Mouse (Mus musculus) hindbrain, embryonic 11.5 days (tissue): ENCODE results near the gene Dync1li2. TPM values are rescaled to one million over a fixed set of nuclear protein-coding genes. Genes with fewer than 3 reads are reported as not detected.

Experiments
- ATAC-seq: fragments of 200-750 bp; cut with Nextera tagmentation; 2 replicates; pipeline ENCODE4 v1.8.0; 2017; ENCODE audit warnings: mild to moderate bottlenecking, moderate TSS enrichment, moderate library complexity; ENCODE audit not compliant: low FRiP score
- DNase-seq: peaks from one replicate; pipeline ENCODE4 v3.0.0-alpha.2; 2015; ENCODE audit warnings: low spot score
- H3K27ac ChIP-seq: fragments of 300-500 bp; sonication (generic); 2 replicates; pipeline ENCODE4 v1.5.1; 2014; ENCODE audit warnings: mild to moderate bottlenecking, low read depth, low read length
- H3K27me3 ChIP-seq: fragments of 300-500 bp; sonication (generic); 2 replicates; pipeline ENCODE4 v1.6.1; 2014; ENCODE audit warnings: mild to moderate bottlenecking, low read length, moderate library complexity, mixed read lengths; ENCODE audit not compliant: control insufficient read depth, insufficient read depth
- H3K36me3 ChIP-seq: fragments of 300-500 bp; sonication (generic); 2 replicates; pipeline ENCODE4 v1.6.1; 2014; ENCODE audit warnings: mild to moderate bottlenecking, low read length, moderate library complexity, mixed read lengths; ENCODE audit not compliant: control insufficient read depth, insufficient read depth
- H3K4me1 ChIP-seq: fragments of 300-500 bp; sonication (generic); replicated peaks from 2 replicates; pipeline ENCODE4 v1.6.1; 2014; ENCODE audit warnings: low read length, mixed read lengths; ENCODE audit not compliant: control insufficient read depth, insufficient read depth
- H3K4me2 ChIP-seq: fragments of 300-500 bp; sonication (generic); replicated peaks from 2 replicates; pipeline ENCODE4 v1.6.1; 2014; ENCODE audit warnings: mild to moderate bottlenecking, low read depth, low read length
- H3K4me3 ChIP-seq: fragments of 300-500 bp; sonication (generic); 2 replicates; pipeline ENCODE4 v1.5.1; 2014; ENCODE audit warnings: low read depth, low read length
- H3K9ac ChIP-seq: fragments of 300-500 bp; sonication (generic); 2 replicates; pipeline ENCODE4 v1.6.1; 2014; ENCODE audit warnings: low read depth, low read length
- H3K9me3 ChIP-seq: fragments of 300-500 bp; sonication (generic); 2 replicates; pipeline ENCODE4 v1.6.1; 2016; ENCODE audit warnings: low read length; ENCODE audit not compliant: control insufficient read depth
- WGBS: fragments of 180-500 bp; shearing (Covaris S2); extraction: QIAGEN DNeasy Blood & Tissue Kit; methylation state at CpG from one replicate; pipeline ENCODE4 v1.1.7; 2014; 5-methylcytosine and 5-hydroxymethylcytosine counted together
- polyA plus RNA-seq: library from polyadenylated mRNA; unstranded; fragments of >200 nt; fragmentation: Nextera tagmentation; extraction: Ambion mirVana; gene quantifications from 2 replicates; pipeline ENCODE4 v1.2.1, GENCODE M21; 2014

The Dync1li2 gene
- polyA plus RNA-seq, 1 experiment from 2014 or later, result 95.4 TPM

DNA sequence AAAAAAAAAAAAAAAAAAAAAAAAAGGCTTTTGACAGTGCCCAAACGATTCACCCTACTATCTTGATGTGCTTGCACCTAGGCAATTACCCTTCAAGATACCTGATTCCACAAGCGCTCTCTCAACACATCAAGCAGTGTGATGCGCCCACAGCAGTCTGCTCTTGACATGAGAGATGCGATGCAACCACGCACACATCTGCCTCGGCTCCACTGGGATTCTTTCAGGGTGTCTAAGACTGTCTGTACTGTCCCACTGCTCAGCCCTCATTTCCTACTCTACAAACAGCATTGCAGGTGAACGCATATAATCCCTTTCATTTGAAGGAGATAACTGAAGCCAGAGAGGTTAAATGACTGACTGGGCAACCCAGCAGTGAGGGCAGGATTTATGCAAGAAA lies 1.2 kb downstream of the Dync1li2 start:
- Histone ChIP-seq H3K27ac (no peak overlapping the region), H3K4me2 (peak overlapping the region; percentile 72), H3K27me3 (no peaks in the 10 kb centered on the region), H3K4me1 (no peaks in the 10 kb centered on the region), H3K9me3 (no peaks in the 10 kb centered on the region), H3K4me3 (peak overlapping the region; percentile 85), H3K36me3 (peaks cover 9% of the 10 kb centered on the region), H3K9ac (peak overlapping the region; percentile 95)
- DNase-seq (no peak), ATAC-seq (no peak)
- WGBS, result 68% methylated on average over 7 of the region's 7 CpGs

DNA sequence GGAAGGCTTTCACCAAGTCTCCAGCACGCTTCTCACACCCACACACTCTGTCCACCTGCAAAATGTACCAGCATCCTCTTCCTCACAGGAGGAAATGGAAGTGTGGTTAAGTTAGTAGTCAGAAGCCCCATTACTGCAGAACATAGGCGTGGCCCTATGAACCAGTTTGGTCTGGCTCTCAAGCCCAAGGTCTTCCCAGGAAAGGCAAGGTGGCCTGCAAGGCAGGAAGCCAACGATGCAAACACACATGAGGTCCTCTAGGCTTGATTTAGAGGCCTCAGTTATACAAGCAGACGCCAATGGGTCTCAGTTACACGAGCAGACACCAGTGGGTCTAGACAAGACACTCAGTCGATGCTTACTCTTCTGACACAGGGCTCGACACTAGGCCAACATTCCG lies 3.4 kb downstream of the Dync1li2 start:
- DNase-seq (no peak), ATAC-seq (no peak)
- Histone ChIP-seq H3K4me3 (no peak overlapping the region), H3K9ac (no peak overlapping the region), H3K27ac (no peak overlapping the region), H3K9me3 (no peaks in the 10 kb centered on the region), H3K36me3 (peaks cover 19% of the 10 kb centered on the region), H3K4me2 (no peak overlapping the region), H3K4me1 (no peaks in the 10 kb centered on the region), H3K27me3 (no peaks in the 10 kb centered on the region)
- 96% methylated on average over 8 of the region's 8 CpGs for WGBS

DNA sequence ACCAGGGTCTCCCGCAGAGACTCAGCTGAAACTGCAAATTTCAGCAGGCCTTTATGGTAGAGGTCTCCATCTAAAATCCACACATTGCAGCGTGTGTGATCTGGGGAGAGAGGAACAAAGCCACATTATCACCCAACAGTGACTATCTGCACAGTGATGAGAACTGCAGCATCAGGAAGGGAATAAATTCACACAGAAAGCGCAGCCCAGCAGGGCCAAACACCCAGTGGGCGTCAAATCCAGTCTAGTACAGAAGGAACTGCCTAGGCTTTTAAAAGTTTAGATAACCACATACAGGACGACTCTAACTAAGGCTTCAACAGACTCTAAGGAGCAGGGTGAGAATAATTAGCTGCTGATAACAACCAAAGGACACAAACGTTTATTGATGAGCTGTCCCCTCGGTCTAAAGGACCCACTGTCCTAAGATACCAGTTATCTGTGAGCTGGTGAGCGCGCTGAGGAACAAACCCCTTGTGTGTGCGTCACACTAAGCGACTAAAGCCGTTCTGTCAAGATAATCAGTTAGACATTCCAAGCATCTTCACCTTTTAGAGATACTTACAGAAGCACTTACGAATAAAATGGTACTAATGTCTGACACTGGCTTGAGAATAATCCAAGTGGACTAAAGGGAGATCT lies 5.2 kb downstream of the Dync1li2 start:
- H3K9me3 ChIP-seq, result no peaks in the 10 kb centered on the region
- H3K4me1 ChIP-seq, result no peaks in the 10 kb centered on the region
- no peak overlapping the region for H3K4me2 ChIP-seq
- ATAC-seq, result no peak
- peaks cover 25% of the 10 kb centered on the region for H3K36me3 ChIP-seq
- H3K27ac ChIP-seq, result no peak overlapping the region
- no peak for DNase-seq
- no peaks in the 10 kb centered on the region for H3K27me3 ChIP-seq
- 93% methylated on average over 13 of the region's 13 CpGs for WGBS
- H3K4me3 ChIP-seq, result no peak overlapping the region
- no peak overlapping the region for H3K9ac ChIP-seq

DNA sequence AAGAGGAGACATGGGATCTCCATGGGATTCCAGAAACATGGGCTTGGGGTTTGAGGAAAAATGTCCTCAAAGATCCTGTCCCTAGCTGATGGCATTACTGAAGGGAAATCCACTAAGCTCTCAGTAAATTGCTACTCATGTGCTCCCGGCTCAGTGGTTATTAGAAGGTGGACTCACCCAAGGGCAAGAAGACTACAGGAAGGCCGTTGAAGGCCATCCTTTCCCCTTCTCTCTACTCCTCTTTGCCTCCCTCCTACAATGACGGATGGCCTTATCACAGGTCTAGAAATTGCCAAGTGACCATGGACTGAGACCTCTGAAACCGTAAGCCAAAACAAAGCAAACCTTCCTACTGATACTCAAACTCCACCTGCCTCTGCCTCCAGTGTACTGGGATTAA lies 6.3 kb downstream of the Dync1li2 start:
- Histone ChIP-seq H3K36me3 (peaks cover 26% of the 10 kb centered on the region), H3K9ac (no peak overlapping the region), H3K9me3 (no peaks in the 10 kb centered on the region), H3K4me3 (no peak overlapping the region), H3K27me3 (no peaks in the 10 kb centered on the region), H3K4me1 (no peaks in the 10 kb centered on the region), H3K27ac (no peak overlapping the region), H3K4me2 (no peak overlapping the region)
- DNase-seq, result no peak
- no peak for ATAC-seq
- WGBS, result 98% methylated on average over 4 of the region's 4 CpGs

DNA sequence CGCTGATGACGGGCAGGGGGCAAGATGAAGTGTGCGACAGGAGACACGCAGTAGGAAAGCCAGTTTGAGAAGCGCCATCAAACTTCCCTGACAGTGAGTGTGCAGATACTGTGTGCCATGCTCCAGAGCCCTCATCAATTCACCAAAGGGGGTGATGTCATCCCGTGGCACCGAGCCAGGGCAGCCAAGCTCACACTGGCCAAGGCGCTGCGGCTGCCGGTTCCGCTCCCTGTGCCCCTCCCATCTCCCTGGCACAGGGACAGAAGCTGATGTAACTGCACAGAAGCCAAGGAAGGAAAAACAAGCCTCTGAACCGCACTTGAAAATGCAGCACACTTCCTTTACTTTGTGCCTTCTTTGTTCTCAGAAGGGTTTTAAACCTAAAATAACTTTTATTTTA lies 6.8 kb downstream of the Dync1li2 start:
- peak; percentile 64 for ATAC-seq
- no peak for DNase-seq
- H3K9ac ChIP-seq, result no peak overlapping the region
- H3K9me3 ChIP-seq, result no peaks in the 10 kb centered on the region
- peaks cover 26% of the 10 kb centered on the region for H3K36me3 ChIP-seq
- no peak overlapping the region for H3K4me2 ChIP-seq
- H3K27me3 ChIP-seq, result no peaks in the 10 kb centered on the region
- no peaks in the 10 kb centered on the region for H3K4me1 ChIP-seq
- no peak overlapping the region for H3K4me3 ChIP-seq
- 90% methylated on average over 12 of the region's 12 CpGs for WGBS
- no peak overlapping the region for H3K27ac ChIP-seq

GRCm38 (mm10) chr8:104434826-104435354 lies 8.0 kb downstream of the Dync1li2 start:
- no peak overlapping the region for H3K27ac ChIP-seq
- DNase-seq, result no peak
- no peak overlapping the region for H3K4me3 ChIP-seq
- WGBS, result 92% methylated on average over 18 of the region's 18 CpGs
- H3K9me3 ChIP-seq, result no peaks in the 10 kb centered on the region
- no peak overlapping the region for H3K4me2 ChIP-seq
- no peaks in the 10 kb centered on the region for H3K4me1 ChIP-seq
- H3K36me3 ChIP-seq, result peaks cover 26% of the 10 kb centered on the region
- no peaks in the 10 kb centered on the region for H3K27me3 ChIP-seq
- no peak overlapping the region for H3K9ac ChIP-seq
- ATAC-seq, result no peak

GRCm38 (mm10) chr8:104434275-104434674 lies 8.6 kb downstream of the Dync1li2 start:
- Histone ChIP-seq H3K27ac (no peak overlapping the region), H3K4me1 (no peaks in the 10 kb centered on the region)
- ATAC-seq, result no peak

DNA sequence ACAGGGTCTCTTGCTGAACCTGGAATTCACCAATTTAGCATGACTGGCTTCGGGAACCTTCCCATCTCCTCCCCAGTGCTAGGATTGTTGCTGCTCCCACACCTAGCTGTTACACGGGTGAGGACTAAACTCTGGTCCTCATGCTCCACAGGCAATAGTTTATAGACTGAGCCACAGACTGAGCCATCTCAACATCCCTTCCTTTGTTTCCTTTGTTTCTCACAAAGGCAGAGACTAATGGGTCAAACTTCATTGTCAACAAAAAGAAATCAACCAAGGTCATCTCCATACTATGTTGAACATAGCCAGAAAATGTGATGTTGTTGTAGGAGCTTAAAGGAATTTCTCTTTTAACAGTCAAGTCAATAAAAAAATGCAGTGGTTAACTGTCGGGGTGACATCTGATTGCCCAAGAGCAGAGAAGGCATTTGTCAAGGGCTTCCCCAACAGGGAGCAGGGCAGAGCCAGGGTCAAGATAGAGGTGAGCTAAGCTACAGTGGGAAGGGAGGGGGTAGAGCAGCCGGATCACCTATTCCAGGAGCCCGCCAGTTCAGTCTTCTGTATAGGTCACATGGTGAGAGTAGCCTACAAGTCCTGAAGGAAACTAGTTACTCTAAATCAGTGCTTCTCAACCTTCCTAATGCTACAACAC lies 9.5 kb downstream of the Dync1li2 start:
- no peak for DNase-seq
- Histone ChIP-seq H3K9ac (no peak overlapping the region), H3K27me3 (no peaks in the 10 kb centered on the region), H3K4me1 (no peaks in the 10 kb centered on the region), H3K4me2 (no peak overlapping the region), H3K36me3 (peaks cover 29% of the 10 kb centered on the region), H3K9me3 (no peaks in the 10 kb centered on the region), H3K27ac (no peak overlapping the region), H3K4me3 (no peak overlapping the region)
- no peak for ATAC-seq
- 96% methylated on average over 5 of the region's 5 CpGs for WGBS

More at GRCm38 (mm10) chr8:104434275-104434674, 8.6 kb downstream of the Dync1li2 start:
- Histone ChIP-seq H3K4me3 (no peak overlapping the region), H3K9ac (no peak overlapping the region), H3K9me3 (no peaks in the 10 kb centered on the region), H3K4me2 (no peak overlapping the region), H3K36me3 (peaks cover 24% of the 10 kb centered on the region), H3K27me3 (no peaks in the 10 kb centered on the region)
- WGBS, result 82% methylated on average over 4 of the region's 4 CpGs
- no peak for DNase-seq

DNA sequence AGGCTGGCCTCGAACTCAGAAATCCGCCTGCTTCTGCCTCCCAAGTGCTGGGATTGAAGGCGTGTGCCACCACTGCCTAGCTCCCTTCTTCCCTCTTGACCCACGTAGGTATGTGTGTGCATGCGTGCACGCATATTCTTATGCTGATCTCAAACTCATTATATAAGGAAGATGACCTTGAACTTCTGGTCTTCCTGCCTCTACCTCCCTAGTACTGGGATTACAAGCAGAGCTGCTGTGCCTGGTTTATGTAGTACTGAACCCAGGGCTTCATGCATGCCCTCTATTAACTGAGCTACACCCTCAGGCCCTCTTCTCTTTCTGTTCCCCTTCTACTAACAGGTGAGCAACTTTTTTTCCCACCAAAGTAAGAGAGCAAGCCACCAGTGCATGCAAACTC lies 10.2 kb downstream of the Dync1li2 start:
- Histone ChIP-seq H3K4me3 (no peak overlapping the region), H3K4me1 (no peaks in the 10 kb centered on the region), H3K36me3 (peaks cover 30% of the 10 kb centered on the region), H3K27me3 (no peaks in the 10 kb centered on the region), H3K9me3 (no peaks in the 10 kb centered on the region), H3K9ac (no peak overlapping the region), H3K27ac (no peak overlapping the region), H3K4me2 (no peak overlapping the region)
- WGBS, result over 99% methylated on average over 6 of the region's 6 CpGs
- DNase-seq (no peak), ATAC-seq (no peak)
